Mouse (Mus musculus): ENCODE measurements at regions not wholly inside any gene's neighbourhood (a gene's known extent, or its start where the extent isn't known, plus 50 kb on each side); places are given as distances from the start of the nearest gene placed in this dataset.
A peak's percentile ranks its signal among the peaks of the same experiment; 100 is the strongest.

DNA sequence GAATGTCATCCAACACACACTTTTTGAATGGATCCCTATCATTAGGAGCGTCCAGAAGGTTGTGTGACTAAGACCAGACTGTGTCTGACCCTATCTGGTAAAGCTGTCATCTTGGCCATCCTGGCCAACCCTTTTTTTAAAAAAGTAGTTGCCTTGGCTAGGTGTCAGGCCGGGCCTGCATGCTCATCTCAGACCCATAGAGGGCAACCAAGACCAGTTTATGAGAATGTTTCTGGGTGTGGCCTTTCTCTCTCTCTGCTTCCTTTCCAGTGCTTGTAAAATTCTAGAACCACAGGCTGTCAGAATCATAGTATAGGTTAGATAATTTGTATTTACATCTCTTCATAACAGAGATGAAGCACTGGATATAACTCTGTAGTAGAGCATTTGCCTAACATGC lies 62.8 kb upstream of the Las1l start:
- peak; percentile 2 for DNase-seq

DNA sequence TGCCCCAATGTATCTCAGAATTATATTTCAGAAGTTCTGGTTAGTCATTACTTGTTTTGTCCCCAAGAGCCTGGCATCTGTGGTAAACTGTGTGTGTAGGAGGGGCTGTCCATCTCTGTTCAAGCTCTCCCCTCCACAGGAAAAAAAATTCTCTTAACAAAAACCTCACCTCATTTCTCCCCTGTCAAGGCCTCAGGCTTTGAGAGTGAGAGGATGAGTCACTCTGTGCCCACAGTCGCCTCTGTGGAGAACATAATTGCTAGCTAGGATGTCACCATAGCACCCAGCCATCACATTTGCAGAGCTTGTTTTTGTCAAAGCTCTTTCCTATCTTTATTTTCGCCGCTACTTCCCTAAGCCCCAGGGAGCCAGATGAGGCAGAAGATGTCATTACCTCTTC lies 63.6 kb upstream of the Las1l start:
- DNase-seq: no peak

DNA sequence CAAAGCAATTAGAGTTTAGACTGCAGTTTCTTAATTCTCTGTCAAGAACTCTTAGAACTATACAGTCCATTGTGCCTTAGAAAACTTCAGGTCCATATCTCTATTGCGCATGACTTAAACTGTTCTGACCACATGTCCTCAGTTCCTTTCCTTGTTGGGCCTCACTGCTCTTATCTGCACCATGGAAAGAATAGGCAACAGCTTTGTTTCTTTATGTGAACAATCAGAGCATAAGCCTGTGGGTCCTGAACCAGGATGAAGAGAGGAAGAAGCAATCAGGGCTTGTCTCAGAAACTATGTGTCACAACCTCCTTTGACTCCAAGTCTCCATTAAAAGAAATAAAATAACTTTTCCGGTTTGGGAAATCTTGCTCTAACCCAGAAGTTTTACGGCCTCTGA lies 68.6 kb upstream of the Las1l start:
- DNase-seq: no peak

DNA sequence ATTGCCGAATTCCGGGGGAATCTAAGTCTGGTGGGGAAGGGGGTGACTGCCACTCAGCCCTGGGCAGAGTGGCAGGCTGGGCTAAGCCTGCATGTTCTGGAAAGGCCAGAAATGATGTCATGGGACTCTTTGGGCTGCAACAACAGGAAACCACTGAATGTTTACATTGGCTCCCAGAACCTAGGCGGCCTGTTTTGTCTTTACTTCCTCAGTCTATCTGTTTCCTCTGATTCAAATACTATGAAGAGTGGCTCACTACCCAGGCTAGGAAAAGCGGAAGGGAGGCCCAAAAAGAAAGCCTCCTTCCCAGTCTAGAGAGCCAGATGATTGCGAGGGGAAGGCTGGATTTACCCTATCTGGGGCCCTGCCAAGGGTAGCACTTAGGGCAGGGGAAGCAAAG lies 69.1 kb upstream of the Las1l start:
- DNase-seq: no peak

DNA sequence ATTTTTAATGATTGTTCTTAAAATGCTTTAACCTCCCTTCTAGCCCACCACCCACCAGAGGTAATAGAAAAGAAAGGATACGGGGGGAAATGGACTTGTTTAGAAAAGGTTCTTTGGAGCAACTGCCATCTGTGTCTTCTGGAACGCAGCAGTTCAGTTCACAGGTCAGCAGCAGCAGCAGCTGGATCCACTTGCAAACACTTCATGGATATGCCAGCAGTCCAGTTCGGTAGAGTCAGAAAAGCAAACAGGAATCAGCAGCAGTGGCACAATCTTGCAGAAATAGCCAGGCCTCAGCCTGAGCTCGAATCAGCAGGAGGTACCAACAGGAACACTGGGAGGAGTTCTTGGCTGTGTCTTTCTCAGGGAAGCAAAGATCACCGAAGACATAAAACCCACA lies 64.3 kb upstream of the Msn start:
- DNase-seq: no peak

DNA sequence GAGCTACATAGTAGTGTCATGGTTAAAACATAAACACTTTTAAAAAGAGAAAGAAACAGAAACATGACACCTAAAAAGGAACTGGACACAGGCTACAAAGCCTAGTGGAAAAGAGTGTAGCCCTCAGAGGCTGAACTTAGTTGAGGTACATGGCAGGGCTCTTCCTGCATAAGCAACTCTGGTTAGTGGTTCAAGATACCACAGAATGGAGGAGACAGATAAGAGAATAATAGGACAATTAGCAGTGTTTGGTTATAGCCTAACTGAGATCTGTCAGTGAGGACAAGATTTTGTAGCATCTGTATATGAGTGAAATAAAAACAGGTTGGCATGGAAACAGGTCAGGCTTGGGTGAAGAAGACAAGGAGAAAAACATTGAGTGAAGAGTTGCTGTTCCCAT lies 60.5 kb upstream of the Msn start:
- DNase-seq: no peak

DNA sequence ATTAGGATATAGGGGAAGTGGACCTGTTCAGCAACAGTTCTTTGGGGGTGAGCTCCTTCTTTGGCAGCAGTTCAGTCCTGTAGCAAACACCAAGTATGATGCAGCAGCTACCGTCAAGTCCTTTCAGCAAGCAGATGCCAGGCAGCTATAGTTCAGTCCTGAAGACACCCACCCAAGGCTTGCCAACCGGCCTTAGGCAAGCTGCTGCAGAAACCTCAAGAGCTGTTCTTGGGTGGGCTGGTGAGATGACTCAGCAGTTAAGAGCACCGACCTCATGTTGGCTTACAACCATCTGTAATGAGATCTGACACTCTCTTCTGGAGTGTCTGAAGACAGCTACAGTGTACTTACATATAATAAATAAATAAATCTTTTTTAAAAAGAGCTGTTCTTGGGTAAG lies 53.6 kb upstream of the Msn start:
- DNase-seq: no peak

Measured in cerebellum, adult 11-12 months (tissue).